Mouse (Mus musculus) c-Kit-positive CD71-positive TER-119-positive erythroid progenitor cells, embryonic 14.5 days (primary cell): ENCODE data around the gene Cry2.
"Not testable (repeated sequence)": the region's sequence is repeated elsewhere in the genome, so short reads cannot be mapped to it uniquely, and the experiment has no call there.

Source experiments
- DNase-seq: peaks from one replicate; pipeline ENCODE4 v3.0.0-alpha.2; 2013; ENCODE audit warnings: low spot score

Cry2 gene

DNA sequence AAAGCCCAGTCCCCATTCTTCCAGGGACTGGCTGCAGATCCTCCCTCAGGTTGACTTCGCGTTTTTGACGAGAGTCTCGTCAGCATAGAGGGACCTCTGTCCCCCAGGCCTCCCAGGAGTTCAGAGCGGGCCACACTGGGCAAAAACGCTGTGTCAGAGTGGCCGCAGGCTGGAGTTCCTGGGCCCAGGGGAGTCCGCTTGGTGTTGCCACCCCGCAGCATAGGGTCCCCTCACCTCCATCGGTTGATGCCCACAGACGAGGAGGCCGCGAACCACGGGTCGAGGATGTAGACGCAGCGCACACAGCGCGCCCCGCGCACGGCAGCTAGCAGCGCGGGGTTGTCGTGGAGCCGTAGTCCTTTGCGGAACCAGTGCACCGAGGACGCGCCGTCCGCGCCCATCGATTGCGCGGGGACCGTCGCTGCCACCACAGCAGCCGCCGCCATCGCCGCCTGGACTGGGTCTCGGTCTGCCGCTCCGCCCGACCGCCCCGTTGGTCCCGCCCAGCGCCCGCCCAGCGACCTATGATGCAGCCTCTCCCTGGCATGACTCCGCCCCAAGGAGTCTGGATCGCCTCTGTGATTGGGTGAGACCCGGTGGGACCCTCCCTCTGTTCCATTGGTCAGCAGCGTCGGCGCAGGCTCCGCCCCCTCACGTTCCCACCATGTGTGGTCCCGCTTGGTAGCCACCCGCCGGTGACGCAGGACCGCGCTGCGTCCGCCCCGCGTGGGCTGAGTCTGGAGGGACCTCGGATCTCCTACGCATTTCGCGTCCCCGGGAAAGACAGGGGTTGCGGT, at the start of gene Cry2:
Gene Cry2, minus strand, starts transcription at position 466 of the 797 bp plus-strand sequence.
- peak; percentile 99 for DNase-seq

DNA sequence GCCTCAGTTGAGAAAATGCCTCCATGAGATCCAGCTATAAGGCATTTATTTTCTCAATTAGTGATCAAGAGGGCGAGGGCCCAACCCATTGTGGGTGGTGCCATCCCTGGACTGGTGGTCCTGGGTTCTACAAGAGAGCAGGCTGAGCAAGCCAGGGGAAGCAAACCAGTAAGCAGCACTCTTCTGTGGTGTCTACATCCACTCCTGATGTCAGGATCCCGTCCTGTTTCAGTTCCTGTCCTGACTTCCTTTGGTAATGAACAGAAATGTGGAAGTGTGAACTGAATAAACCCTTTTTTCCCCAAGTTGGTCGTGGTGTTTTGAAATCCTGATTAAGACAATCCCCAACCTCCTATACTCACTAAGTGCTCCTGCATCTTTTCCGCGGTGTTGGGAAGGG, 49.7 kb upstream of the Cry2 start:
- no peak for DNase-seq

DNA sequence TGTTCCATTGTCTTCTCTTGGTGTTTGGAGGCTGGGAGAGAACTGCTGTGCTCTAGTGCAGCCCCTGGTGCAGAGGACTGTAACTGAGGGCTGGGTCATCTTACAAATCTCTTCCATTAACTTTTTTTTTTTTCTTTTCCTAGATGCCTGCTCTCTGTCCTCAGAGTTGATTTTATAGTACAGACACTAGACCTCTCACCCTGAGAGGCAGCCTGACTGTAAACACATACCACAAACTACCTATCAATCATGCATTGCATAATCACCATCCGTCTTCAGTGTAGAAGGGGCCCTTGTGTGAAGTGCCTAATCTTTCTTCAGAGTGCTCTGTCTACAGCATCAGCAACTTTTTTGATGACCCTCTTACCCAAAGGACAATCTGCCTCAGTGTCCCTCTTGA, 48.7 kb upstream of the Cry2 start:
- no peak for DNase-seq

DNA sequence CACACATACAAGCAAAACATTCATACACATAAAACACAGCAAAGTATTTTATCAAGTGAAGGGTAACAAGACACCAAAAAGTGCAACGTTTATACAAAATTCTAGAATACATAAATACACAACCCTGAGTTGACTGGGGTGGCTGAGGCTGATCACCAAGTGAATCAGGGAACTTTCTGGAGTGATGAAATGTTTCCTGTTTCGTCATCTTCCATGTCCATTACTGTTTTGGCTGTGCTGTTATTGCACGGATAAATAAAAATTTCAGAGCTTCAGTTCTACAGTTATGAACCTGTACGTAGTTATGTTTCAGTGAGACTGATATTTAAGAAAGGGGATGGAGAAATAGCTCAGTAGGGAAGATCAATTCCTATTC, 44.5 kb upstream of the Cry2 start:
- DNase-seq = no peak

DNA sequence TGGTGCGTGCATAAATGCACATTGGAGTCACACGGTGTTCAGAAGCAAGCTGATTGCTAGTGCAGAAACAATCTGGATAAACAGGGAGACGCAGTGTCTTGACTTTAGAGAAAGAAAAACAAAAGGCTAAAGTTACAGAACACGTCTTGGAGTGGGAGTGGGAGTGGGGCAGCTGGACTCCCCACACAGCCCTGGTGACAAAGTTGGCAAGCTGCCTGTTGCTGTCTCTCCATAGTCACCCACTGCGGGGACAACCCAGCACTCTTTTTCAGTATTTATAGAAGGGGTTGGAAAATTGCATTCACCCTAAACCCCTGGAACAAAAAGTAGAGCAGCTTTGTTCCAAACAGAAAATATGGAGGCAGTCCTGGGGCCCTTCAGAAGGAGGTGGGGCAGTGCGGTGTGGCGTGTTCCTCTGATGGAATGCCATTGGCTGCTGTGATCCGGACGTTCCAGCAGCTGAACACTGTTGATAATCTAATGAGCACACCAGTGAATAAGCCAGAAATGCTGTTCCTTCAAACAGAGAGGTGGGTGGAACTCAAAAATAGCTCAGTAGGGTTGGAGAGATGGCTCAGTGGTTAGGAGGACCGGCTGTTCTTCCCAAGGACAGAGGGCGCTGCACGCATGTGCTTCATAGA, 43.9 kb upstream of the Cry2 start:
- DNase-seq = no peak

DNA sequence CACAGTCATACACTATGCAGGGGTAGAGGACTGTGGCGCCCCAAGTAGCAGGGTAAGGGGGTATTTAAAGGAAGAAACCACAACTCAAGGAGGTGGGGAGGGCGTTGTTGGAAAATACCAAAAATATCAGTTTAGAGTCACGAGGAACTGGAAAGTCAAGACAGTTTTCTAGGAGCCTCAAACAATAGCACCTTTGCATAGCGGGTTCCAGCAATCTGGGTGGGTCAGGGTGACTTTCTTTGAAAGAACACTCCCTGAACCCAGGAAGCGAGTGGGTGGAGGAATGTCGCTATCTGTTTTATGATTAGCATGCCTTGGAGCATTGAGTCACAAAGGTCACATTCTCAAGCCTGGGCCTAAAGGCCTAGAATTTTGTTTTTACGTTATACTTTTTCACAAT, 42.7 kb upstream of the Cry2 start:
- DNase-seq = not testable (repeated sequence)

DNA sequence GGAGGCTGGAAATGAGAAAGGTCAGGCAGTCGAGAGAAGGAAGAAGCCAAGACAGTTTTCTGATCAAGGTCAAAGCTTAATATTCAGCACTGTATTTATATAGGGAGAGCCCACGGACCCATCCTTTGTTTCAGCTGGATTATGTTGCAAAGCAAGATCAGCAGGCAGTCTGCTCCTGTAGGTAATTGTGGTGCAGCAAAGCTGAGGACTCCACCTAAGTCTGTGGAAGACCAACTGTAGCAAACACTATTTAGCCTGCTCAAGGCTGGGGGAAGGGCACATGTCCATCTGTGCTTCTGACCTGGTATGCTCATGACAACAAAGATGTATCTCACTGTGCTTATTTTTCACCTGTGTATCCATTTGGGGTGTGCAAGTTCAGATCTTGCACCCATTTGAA, 41.9 kb upstream of the Cry2 start:
- no peak for DNase-seq

DNA sequence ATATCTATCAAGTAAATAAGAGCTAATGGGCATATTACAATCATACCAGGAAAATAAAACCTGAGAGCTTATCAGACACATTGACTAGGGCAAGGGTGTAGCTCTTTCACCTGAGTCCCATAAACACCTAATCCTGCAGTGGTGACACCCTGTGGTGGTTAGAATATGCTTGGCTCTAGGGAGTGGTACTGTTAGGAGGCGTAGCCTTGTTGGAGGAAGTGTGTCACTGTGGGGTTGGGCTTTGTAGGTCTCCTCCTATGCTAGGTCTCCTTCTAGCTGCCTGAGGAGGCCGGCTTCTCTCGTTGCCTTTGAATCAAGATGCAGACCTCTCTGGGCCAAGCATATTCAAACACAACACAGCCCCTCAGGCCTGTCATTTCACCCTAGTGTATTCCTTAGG, 41.1 kb upstream of the Cry2 start:
- DNase-seq = no peak

DNA sequence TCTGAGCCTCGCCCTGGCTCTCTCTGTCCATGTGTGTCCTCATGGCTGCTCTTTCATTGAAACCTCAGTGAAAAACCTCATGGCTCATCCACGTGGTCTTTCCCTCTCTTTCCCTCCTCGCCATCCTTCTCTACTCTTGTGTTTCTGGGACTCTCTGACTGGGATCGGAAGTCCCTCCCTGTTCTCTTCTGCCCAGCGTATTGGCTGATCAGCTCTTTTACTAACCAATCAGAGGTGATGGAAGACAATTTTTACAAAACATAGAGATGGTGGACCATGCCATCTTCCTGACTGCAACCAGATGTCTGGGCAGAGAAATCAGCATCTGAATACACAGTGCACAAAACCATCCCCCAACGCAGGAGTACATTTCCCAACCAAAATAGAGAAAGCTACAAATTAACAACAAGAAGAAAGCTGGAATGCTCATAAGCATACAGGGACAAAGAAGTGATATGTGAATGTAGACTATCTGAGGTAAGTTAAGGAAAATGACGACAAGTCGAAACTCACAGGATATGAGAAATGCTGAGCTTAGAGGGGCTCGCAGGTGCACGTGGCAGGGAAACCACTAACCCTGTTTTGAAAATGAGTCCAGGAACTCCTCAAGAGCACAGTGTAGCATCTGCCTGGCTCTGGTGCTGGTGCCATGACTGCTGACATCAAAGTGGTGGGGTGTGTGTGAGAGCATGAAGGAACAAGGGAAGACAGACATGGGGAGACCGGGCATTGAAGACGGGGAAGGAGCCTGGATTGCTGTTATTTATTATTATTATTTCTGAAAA, 38.2 kb upstream of the Cry2 start:
- no peak for DNase-seq

DNA sequence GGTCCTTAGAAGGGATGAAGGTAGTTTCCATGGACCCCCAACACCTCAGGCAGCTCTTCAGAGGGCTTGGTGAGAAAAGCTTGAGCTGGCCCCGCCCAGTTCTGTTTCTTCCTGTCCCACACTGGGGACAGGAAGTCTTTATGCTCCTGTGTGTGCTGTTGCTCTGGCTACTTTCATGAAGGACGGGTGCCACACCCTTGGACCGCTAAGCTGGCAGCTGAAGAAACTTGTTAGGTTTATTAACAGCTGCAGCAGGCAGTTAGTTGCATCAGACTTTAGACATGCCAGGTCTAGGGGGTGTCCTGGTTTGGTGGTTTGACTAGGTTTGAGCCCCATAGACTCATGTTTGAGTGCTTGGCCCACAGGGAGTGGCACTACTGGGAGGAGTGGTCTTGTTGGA, 30.8 kb upstream of the Cry2 start:
- no peak for DNase-seq

DNA sequence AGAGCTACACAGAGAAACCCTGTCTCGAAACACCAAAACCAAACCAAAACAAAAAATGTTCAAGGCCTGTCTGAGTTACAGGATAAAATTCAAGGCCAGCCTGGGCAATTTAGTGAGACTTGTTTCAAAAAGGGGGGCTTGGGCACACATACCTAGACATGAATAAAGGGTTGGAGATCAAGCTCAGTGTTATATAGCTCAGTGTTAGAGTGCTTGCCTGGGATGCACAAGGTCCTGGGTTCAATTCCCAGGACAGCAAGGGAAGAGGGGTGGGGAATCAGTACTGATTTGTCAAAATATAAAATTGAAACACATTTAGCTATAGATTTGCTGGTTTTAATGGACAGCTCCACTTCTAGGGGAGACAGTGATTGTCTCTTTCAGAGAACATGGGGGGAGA, 27.4 kb upstream of the Cry2 start:
- no peak for DNase-seq

DNA sequence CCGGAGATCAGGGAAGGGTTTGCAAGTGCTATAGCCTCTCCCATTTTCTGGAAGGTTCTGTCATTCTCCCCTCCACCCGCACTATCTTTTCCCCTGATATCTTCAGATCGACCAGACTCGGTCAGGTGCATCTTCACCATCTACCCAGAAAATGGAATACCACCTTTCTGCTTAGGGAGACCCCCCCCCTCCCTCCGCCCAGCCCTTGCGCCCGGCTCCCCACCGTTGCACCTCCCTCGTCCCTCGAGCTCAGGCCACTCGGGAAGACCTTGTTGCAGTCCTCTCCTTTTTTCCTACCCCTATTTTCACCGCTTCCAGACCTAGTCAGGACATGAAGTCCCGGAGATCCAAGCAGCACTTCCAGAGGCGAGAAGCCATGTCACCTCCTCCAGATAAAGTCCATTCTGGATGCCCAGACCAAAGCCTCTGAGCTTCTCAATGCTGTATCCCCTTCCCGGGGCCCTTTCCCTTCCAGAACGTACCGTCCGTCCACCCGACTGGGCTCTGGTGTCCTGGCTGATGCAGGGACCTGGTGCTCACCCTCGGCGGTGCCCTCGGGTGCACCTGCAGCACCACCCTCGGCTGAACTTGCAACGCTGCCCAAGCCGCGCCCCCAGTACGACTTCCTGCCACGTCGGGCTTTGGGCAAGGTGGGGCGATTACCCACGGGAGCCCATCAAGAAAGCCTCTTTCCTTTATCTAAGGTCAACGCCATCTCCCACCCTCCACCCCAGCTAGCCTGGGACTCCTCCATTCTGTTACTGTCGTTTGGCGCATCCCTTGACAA, 26.3 kb upstream of the Cry2 start, which contains the start of gene Slc35c1:
Gene Slc35c1, minus strand, starts transcription at position 618 of the 787 bp plus-strand sequence.
- DNase-seq = no peak

DNA sequence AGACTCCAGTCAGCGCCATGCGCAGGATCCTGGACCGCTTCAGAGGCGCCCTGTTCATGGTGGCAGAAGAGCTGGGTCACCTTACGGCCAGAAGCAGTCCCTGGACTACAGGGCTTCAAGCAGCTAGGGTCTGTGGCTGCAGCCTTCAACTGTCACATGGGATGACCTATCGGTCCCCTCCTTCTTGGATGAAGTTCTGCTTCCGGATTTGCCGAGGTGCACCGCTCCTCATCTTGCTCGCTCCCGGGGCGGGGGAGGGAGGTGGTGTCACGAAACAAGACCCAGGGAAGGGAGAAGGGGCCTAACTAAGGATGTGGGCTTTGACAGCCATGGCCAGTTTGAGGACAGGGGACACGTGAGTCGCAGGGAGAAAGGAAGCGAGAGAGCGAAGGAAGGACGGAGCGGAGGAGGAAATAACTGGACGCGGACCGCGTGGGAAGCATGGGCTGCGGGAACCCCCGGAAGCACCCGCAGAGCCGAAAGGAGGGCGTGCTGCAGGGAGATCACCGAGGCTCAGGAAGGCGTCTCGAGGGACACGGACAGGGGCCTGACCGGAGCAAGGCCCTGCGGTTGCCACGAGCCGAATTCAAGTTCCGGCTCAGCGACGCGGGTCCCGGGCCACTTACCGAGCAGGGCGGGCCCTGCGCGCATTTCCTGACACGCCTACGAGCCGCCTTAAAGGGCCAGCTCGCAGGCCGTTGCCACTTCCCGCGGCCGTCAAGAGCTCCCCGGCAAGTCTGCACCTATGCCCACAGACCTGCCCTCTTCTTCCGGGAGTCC, 25.5 kb upstream of the Cry2 start:
- DNase-seq = peak; percentile 63

DNA sequence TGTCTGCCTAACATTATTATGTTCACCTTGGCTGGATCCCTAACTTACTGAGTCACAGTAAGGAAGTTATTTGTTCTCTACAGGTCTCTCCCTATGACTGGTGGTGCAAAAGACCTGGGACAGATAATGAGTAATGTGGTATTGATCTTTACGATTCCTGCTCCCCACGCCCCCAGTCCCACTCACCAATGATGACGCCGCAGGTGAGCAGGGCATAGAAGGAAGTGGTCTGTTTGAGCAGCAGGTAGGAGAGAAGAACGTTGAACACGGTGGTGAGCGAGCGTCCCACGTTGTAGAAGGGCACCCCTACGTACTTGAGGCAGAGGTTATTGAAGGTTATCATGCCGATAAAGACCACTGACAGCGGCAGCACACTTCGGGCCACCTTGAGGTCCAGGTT, 24.6 kb upstream of the Cry2 start:
- no peak for DNase-seq

DNA sequence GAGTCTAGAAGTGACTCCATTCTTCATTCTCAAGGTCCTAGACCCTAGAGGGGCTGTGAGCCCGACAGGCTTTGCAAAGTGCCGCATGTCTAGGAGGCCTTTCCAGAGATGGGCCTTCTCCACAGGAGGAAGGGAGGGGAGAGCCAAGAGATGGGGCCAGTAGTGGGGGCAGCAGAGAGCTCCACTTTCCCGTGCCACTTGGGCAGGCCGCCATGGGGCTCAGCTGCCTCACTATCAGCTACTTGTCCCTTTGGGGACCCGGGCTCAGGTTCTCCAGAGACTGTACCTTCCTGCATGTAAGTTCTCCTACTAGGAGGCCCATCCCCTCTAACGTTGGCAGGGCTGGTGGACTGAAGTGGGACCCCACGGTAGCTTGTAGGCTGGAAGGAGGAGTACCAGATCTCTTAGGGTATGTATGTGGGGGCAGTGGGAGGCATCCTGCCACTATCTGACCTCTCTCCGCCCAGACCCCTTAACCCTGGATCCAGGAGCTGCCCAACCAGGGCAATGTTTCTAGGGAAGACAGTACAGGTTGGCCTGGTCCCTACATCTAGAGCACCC, 23.2 kb upstream of the Cry2 start:
- no peak for DNase-seq

DNA sequence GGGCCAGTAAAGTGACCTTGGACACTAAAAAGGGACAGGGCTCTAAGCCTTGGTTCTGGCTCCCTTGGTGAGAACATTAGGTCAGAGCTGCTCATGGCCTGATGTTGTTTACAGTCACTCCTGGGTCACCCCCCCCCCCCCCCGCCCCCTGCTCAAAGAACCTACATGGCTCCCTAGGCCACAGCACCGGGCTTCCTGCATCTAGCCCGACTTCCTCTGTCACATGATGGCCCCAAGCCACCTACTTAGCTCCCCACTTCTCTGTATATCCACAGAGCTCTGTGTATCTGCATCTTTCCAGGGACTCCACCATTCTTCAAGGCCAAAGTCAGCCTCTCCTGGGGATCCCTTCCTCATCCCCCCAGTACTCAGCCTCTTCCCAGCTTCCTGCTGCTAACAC, 21.9 kb upstream of the Cry2 start:
- DNase-seq = no peak

DNA sequence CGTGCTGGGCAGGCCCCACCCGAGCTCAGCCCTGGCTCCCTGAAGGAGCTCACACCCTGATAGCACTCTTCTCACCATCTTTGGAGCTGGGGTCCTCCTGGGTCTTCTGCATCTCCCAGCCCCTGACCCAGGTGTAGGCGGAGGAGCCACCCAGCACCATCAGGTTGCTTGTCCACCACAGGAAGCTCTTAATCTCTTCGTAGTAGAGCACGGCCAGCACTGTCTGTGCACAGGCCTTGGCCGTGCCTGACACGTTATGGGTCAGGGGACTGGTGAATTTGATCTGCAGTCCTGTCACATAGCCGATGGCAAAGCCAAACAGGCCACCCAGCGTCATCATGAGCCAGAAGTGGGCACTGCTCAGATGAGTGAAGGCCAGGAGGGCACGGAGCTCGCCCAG, 20.3 kb upstream of the Cry2 start:
- no peak for DNase-seq

DNA sequence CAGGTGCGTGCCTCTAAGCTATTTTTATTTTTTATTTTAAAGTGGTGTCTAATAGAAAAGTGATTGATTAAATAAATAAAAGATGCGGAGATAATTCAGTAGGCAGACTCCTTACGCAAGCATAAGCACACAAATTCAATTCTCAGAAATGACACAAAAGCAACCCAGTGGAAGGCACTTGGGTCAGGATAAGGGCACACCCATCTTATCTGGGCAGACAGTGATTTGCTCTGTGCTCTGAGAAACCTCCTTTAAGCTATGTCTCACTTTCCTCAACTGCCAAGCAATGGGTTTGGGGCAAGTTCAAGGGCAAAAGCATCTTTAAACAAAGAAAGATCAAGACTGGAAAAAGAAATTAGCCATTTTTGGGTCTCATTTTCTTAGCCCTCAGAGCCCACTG, 17.3 kb upstream of the Cry2 start:
- peak; percentile 61 for DNase-seq

DNA sequence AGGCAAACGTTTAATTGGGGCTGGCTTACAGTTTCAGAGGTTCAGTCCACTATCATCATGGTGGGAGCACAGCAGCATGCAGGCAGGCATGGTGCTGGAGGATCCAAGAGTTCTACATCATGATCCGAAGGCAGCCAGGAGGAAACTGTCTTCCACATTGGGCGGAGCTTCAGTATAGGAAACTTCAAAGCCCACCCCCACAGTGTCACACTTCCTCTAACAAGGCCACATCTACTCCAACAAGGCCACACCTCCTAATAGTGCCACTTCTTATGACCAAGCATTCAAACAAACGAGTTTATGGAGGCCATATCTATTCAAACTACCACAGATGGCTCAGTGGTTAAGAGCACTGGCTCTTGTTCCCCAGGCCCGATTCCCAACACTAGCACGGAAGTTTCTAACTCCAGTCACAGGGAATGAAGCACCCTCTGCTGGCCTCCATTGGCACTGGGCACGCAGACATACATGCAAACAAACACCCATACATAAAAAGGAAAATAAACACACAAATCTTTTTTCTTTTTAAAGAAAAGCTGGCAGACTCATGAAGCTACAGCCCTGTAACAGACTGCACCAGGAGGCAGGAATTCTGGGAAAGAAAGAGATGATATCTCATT, 13.4 kb upstream of the Cry2 start:
- DNase-seq = no peak

DNA sequence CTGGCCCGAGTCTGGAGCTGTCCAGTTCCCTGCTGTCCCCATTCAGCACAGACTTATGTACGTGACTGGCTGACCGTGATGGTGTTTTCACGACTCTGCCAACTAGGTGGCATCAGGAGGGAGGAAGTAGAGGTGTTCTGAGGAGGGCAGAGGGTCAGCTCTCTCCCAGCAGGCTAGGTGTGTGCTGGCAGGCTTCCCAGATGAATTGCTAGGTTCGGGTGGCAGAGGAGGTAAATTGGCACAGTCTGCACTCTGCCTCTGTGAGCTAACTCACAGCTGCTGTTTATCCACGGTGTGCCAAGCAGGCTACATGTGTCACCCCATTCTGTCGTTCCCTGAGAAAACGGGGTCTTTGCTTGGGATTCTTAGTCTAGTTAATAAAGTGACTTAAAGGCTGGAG, 12.8 kb upstream of the Cry2 start:
- DNase-seq = no peak

DNA sequence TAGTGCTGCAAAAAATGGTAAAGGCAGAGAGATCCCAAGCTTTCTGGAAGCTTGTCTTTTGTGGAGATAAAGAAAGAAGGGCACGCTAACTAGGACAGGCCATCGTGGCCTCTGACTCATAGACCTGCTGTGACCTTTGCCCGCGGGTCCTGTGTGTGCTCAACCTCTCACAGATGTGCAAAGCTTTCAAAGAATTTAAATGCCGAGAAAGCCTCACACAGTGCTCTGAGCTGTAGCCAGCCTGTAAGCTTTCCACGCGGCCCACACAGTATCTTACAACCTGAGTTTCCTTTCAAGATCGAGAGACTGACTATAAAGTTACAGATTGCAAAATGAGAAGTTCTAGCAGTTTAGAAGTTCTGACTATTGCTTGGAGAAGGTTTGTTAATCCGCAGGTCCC, 12.0 kb upstream of the Cry2 start:
- DNase-seq = no peak
